Mouse (Mus musculus) heart, postnatal 0 days (tissue): ENCODE measurements around the gene Iqcf1. TPM values are rescaled to one million over a fixed set of nuclear protein-coding genes. Genes with fewer than 3 reads are reported as not detected.

Source experiments
- ATAC-seq: fragments of 200-750 bp; cut with Nextera tagmentation; 2 replicates; pipeline ENCODE4 v1.8.0; 2017; ENCODE audit warnings: low read depth, moderate number of reproducible peaks, moderate library complexity; ENCODE audit not compliant: insufficient read depth
- DNase-seq: peaks from one replicate; pipeline ENCODE4 v3.0.0-alpha.2; 2016; ENCODE audit warnings: low spot score
- H3K27ac ChIP-seq: fragments of 300-500 bp; sonication (generic); 2 replicates; pipeline ENCODE4 v1.5.1; 2014; ENCODE audit warnings: low read depth, mild to moderate bottlenecking
- H3K27me3 ChIP-seq: fragments of 300-500 bp; sonication (generic); 2 replicates; pipeline ENCODE4 v1.6.1; 2014; ENCODE audit warnings: low read length, mixed read lengths; ENCODE audit not compliant: control insufficient read depth, insufficient read depth
- H3K36me3 ChIP-seq: fragments of 300-500 bp; sonication (generic); replicated peaks from 2 replicates; pipeline ENCODE4 v1.6.1; 2014; ENCODE audit warnings: low read length, mixed read lengths; ENCODE audit not compliant: control insufficient read depth, insufficient read depth
- H3K4me1 ChIP-seq: fragments of 300-500 bp; sonication (generic); 2 replicates; pipeline ENCODE4 v1.6.1; 2014; ENCODE audit warnings: antibody characterized with exemption; ENCODE audit not compliant: control insufficient read depth, insufficient read depth
- H3K4me2 ChIP-seq: fragments of 300-500 bp; sonication (generic); 2 replicates; pipeline ENCODE4 v1.6.1; 2014; ENCODE audit warnings: low read depth, mild to moderate bottlenecking, low read length, moderate library complexity
- H3K4me3 ChIP-seq: fragments of 300-500 bp; sonication (generic); 2 replicates; pipeline ENCODE4 v1.5.1; 2014; ENCODE audit warnings: low read depth, low read length
- H3K9ac ChIP-seq: fragments of 300-500 bp; sonication (generic); replicated peaks from 2 replicates; pipeline ENCODE4 v1.6.1; 2014; ENCODE audit warnings: low read depth, low read length, mixed read lengths
- H3K9me3 ChIP-seq: fragments of 300-500 bp; sonication (generic); replicated peaks from 2 replicates; pipeline ENCODE4 v1.6.1; 2016; ENCODE audit warnings: low read length; ENCODE audit not compliant: control insufficient read depth
- CTCF ChIP-seq: IDR thresholded peaks from 2 replicates; pipeline ENCODE4 v1.5.1; 2016; ENCODE audit warnings: antibody characterized with exemption, control low read depth, low read depth
- EP300 ChIP-seq: IDR thresholded peaks from 2 replicates; pipeline ENCODE4 v1.6.1; 2016; ENCODE audit warnings: antibody characterized with exemption, low read depth
- WGBS: fragments of 180-500 bp; shearing (Covaris S2); extraction: QIAGEN DNeasy Blood & Tissue Kit; methylation state at CpG from one replicate; pipeline ENCODE4 v1.1.7; 2014; 5-methylcytosine and 5-hydroxymethylcytosine counted together
- polyA plus RNA-seq: library from polyadenylated mRNA; unstranded; fragments of >200 nt; fragmentation: Nextera tagmentation; extraction: Ambion mirVana; gene quantifications from 2 replicates; pipeline ENCODE4 v1.2.1, GENCODE M21; 2015
- total RNA-seq: library from RNA; depleted of rRNA; stranded (reverse); fragments of >200 nt; gene quantifications from 2 replicates; pipeline ENCODE4 v1.2.3, GENCODE M21; 2014; ENCODE audit warnings: low replicate concordance

Gene Iqcf1
- total and polyA plus RNA-seq, 2 experiments from 2014 or later = not detected

DNA sequence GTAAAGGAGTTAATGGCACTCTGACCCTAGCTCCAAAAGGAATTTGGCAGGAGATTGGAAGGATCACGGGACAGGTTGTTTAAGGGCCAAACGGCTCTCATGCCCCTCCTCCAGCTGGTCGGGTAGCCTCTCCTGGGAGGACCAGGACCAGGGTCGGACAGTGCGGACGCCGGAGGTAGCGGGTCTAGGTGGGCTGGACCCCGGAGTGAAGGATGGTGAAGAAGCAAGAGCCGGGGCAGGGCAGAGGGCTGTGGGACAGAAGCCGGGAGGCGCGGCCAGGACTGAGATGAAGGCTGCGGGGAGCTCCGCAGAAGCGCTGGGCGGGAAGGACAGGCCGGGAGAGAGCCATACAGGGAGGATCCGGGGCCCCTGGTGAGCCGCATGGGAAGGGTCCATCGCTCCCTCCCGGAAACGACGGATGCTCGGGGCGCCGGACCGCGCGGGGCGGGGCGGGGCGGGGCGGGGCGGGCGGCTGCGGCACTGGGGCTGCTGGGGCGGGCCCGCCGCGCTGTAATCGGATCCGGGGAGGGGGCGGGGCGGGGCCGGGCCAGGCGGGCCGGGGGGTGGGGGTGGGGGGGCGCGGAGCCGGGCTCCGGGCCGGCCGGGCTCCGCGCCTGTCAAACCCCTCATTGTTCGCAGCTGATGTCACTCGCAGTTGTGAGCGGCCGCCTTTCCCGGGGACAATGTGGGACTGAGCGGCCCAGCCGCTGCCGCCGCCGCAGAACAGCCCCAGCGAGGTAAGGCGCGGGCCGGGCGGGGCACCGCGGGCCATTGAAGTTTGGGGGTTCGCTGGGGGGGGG lies 46.3 kb upstream of the Iqcf1 start, which contains the start of gene Pcbp4:
Pcbp4 (plus strand) TSS at position 21 of the 800 bp plus-strand sequence.
- DNase-seq = peak; percentile 63
- Histone ChIP-seq H3K36me3 (no peaks in the 10 kb centered on the region), H3K9me3 (no peaks in the 10 kb centered on the region), H3K4me3 (peak within 1 kb of the TSS; percentile 72), H3K27me3 (no peaks in the 10 kb centered on the region), H3K4me1 (peaks cover 66% of the 10 kb centered on the region), H3K4me2 (peak within 1 kb of the TSS; percentile 65), H3K27ac (peak within 1 kb of the TSS; percentile 78), H3K9ac (peak within 1 kb of the TSS; percentile 84)
- TF ChIP-seq EP300 (no peak), CTCF (no peak)
- ATAC-seq = peak; percentile 71
- WGBS = under 1% methylated on average over 45 of the region's 74 CpGs

DNA sequence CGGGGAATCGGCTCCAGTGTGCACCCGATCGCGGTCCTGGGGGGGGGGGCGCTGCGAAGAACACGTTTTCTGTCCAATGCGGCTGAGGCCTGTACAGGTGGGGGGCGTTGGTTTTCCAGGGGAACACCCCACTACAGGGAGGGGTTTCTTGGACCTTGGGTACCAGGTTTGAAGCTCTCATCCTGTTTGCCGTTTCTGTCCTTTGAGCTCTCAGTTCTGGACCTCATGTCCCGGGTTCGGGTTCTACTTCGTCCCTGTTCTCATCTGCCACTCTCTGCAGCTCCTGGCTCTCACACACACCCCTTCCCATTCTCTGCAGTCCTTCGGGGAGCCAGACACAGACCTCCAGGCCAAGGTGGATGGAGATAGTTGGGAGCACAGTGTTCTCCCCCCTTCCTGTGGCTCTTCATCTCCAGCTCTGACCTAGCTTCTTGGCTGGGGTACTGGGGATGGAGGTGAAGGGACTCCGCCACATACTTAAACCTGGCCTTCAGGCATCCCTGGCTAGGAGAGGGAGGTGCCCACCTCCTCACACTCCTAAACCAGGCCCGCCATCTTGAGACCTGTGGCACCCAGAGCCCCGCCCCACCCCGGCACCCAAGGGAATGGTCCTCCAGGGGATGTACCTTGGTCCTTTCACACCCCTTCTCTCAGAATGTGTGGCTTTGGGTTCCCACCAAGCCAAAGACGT lies 45.6 kb upstream of the Iqcf1 start:
- TF ChIP-seq CTCF = no peak
- Histone ChIP-seq H3K9me3 (no peaks in the 10 kb centered on the region), H3K9ac (peak overlapping the region; percentile 84), H3K27ac (peak overlapping the region; percentile 78), H3K4me1 (peaks cover 61% of the 10 kb centered on the region), H3K4me2 (peak overlapping the region; percentile 65), H3K27me3 (no peaks in the 10 kb centered on the region), H3K4me3 (peak overlapping the region; percentile 72), H3K36me3 (no peaks in the 10 kb centered on the region)
- DNase-seq = no peak
- no peak for ATAC-seq
- WGBS = 11% methylated on average over 12 of the region's 20 CpGs

DNA sequence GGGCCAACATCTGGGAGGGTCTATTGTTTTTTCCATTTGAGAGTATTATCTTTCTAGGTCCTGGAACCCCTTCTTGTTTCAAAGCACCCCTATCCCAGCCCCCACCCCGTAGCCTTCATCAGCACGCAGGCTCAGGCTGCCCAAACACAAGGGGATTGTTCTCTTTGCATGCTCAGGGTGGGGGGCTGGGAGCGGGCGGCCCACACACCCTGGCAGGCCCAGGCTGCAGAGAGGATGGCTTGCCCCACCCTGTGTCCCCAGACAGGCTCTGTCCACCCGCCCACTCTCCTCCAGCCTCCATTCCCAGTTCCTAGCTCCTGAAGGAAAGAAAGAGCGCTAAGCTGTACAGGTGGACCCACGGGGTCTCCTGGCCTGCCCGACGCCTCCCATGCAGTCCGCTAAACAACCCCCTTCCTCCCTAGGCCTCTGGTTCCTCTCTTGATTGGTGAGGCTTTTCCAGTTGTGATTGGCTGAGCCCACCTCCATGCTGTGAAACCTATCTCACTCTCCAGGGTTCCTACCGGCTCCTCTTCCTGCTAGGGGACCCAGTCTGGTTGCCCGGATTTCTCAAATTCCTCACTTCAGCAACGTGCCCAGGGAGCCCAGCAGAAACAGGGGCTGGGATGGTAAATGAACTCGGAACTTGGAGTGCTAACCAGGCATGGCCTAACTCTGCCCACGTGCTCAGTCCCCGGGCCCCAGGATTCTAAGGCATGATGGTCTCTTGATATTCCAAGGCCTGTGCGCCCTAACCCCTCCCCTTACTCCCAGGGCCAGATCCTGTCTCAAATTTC lies 44.7 kb upstream of the Iqcf1 start:
- TF ChIP-seq CTCF (no peak), EP300 (no peak)
- ATAC-seq = no peak
- peaks cover 59% of the 10 kb centered on the region for H3K4me1 ChIP-seq
- H3K4me2 ChIP-seq = peak overlapping the region; percentile 65
- peak overlapping the region; percentile 84; the same call in 1 of the 2 replicates for H3K9ac ChIP-seq
- H3K27me3 ChIP-seq = no peaks in the 10 kb centered on the region
- no peaks in the 10 kb centered on the region for H3K9me3 ChIP-seq
- peak overlapping the region; percentile 78 for H3K27ac ChIP-seq
- WGBS = 11% methylated on average over 17 of the region's 17 CpGs
- H3K4me3 ChIP-seq = peak overlapping the region; percentile 72
- no peaks in the 10 kb centered on the region for H3K36me3 ChIP-seq
- no peak for DNase-seq

DNA sequence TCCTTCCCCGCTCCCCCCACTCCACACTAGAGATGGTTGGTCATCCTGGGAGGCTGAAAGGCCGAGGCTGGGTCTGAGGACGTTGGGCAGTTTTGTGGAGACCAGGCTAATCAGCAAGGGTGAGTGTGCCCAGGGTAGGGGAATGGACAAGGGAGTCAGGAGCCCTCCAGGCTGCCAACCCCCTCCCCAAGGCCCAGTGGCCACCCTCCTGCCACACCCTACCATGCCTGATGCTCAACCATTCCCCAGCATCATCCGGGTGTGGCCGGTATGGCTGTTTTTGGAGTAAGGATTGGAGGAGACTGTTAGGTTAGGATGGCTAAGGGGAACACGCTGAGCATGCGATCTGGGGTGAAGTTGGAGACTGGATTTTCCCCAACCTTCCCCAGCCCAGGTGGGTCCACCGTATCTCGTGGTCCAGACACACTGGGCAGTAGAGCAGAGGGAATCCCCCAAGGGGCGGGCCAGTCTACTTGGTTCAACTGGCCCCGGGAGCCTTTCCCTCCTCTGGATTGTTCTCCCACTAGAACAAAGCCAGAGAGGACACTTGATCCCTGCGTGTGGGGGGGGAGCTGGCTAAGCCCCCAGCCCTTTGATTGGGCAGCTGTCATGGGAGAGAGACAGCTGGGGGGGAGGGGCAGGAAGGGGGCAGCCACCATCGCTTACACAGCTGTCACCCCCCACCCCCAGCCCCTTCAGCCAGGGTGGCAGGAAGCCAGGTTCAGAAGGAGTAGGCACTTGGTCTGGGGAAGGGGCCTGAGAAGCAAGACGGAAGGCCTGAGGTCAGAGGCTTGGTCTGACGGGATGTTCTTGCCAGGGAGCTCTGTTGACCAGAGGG lies 43.2 kb upstream of the Iqcf1 start:
- DNase-seq (no peak), ATAC-seq (no peak)
- TF ChIP-seq CTCF (no peak), EP300 (no peak)
- H3K4me2 ChIP-seq = 0 out of 2 replicates have a peak overlapping the region, but pooled peaks have one; percentile 3
- peaks cover 11% of the 10 kb centered on the region for H3K36me3 ChIP-seq
- H3K4me1 ChIP-seq = peaks cover 46% of the 10 kb centered on the region
- 57% methylated on average over 15 of the region's 15 CpGs for WGBS
- H3K4me3 ChIP-seq = no peak overlapping the region
- H3K9me3 ChIP-seq = no peaks in the 10 kb centered on the region
- H3K9ac ChIP-seq = no peak overlapping the region; the same call in 1 of the 2 replicates
- no peaks in the 10 kb centered on the region for H3K27me3 ChIP-seq
- H3K27ac ChIP-seq = peak overlapping the region; percentile 18
